Mouse (Mus musculus) adipocyte (in vitro differentiated cells): Measurements from ENCODE around the gene Gm9844.
"Not testable (repeated sequence)": the region's sequence is repeated elsewhere in the genome, so short reads cannot be mapped to it uniquely, and the experiment has no call there.

ENCODE experiments used
- DNase-seq: peaks from one replicate; pipeline ENCODE4 v3.0.0-alpha.2; 2016; ENCODE audit warnings: low spot score

Gm9844 gene

DNA sequence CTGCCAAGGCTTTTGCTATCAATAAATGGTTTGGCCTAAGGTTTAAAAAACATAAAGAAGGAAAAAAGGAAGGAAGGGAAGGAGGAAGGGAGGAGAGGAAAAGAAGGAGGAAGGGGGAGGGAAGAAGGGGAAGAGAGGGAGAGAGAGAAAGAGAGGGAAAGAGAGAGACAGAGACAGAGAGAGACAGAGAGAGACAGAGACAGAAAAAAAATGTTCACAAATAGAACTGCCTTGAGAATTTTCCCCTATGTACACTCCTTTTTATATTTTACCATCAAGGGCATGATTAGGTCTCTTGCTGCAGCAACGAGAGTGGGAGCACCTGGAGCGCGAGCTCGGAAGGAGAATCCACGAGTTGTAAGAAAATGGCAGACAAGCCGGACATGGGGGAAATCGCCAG, at the start of gene Gm9844:
TSS of gene Gm9844 (plus strand) at position 301 of the 400 bp plus-strand sequence.
- no peak for DNase-seq

DNA sequence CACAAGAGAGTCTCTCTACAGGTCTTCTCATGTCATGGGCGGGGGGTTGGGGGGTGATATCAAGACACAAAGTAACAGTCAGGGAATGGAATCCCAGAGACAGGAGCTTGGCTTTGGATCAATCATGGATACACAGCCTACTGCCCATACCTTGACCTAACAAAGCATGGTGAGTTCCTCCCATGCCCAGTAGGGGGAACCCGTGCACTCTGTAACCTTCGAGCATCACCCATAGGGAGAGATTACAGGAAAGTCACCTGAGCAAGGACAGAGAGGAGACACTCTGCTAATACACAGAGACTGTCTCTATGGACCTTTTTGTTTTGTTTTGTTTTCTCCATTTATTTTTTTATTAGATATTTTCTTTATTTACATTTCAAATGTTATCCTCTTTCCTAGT, 44.5 kb upstream of the Gm9844 start:
- peak; percentile 71 for DNase-seq

DNA sequence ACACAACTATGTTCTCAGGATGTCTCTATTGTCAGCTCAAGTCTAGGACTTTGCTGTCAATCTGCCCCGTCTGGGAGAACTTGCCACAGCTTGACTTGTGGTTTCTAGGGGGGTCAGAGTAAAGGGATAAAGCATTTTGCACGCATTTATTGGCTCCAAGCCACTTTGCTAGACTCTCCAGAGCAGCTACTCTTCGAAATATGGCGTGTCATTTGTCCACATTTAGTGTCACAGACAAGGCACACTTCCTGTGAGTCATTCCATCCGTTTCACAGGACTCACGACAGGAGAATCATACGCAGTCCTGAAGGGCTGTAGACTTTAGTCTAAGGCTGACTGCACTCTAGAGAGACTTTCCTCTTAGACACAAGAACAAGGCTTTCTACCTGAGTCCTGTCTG, 37.6 kb upstream of the Gm9844 start:
- no peak for DNase-seq

DNA sequence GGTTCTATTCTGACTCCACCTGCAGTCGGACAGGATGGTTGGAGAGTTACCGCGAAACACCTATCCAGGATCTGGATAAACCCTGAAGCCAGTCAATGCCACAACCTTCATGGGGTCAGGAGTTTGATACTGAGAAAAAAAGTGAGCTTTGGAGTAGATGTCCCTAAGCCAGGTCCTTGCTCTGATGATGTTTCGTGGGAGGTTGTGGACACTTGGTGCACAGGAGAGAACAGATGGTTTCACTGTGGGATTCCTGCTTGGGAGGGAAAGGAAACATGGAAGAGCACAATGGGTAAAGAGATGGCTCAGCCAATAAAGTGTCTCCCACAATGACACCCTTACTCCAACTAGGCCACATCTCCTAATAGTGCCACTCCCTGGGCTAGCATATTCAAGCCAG, 34.8 kb upstream of the Gm9844 start:
- DNase-seq = no peak

DNA sequence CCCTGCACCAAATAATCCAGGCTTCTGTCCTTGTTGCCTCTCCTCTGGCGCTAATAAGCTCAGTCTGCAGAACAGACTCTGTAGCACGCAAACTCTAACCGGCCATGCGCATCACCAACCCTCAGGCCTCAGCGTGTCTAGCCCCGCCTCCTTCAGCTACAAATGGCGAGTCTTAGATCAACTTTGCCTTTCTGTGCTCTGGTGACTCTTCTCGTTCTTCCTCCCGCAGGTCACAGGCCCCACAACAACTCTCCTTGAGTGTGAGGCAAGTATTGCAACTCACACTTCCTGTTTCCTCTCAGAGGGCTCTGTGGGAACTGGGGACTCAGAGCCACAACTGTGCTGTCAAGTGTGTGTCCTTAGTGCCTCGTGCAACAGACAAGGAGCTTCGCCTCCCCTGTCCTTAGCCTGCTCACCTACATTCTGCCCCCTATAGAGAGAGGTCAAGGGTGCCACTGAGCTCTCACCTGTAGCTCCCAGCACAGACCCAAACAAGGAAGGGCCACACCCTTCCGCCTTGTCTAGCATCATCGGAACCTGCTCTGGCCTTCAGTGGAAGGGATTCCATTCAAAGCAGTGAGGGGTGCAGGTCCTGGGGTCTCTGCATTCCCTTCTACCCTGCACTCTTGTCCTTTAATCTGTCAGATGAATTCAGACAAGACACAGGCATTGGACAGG, 23.1 kb upstream of the Gm9844 start:
- DNase-seq = not testable (repeated sequence)

DNA sequence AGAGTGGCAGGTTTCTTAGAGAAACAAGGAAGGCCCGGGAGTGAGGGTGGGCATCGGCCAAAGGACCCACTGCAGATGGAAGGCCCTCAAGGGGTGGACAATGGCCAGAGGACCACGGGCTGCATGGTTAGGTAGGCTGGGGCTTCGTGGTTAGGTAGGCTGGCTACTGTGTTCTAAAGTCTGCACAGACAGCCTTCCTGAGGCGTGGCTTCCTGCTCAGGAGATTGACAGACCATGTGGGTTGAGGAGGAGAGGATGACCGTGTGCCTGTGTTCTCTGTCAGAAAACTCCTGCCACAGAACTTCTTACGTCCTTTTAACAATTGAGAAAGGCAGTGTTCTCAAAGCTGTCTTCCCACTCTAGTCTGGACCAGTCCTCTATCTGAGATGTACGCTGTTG, 22.6 kb upstream of the Gm9844 start:
- no peak for DNase-seq

DNA sequence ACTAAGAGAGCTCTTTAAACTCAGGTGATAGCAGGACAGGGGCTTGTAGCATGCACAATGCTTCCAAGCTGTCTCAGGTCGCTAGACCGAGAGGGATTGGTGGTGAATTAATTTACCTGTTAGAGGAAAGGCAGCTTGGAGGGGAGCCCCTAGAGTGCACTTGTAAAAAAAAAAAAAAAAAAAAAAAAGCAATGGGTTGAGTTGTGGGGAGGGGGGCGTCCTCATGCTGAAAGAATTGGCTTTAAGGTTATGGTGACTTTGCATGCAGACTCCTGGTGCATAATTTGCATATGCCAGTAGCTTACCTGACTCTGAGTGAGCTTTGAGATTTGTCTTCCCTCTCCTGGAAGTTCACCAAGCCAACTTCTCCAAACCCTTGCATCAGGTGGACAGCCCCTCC, 21.7 kb upstream of the Gm9844 start:
- DNase-seq = no peak

DNA sequence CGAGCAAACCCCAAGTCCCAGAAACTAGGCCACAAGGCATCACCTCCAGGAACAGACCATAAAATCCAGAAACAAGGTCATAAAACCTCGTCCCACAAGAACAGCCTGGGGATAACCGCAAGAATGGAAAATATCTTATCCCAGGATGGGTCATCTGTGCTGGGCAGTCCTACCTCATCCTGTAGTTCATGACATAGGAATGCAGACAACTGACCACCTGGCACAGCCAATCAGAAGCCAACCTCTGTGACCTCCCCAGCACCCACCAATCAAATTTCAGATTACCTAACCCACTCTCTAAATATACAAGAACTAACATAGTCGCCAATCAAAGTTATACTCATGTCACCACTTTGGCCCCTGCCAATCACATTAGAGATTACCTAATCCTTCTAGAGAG, 21.0 kb upstream of the Gm9844 start:
- no peak for DNase-seq

DNA sequence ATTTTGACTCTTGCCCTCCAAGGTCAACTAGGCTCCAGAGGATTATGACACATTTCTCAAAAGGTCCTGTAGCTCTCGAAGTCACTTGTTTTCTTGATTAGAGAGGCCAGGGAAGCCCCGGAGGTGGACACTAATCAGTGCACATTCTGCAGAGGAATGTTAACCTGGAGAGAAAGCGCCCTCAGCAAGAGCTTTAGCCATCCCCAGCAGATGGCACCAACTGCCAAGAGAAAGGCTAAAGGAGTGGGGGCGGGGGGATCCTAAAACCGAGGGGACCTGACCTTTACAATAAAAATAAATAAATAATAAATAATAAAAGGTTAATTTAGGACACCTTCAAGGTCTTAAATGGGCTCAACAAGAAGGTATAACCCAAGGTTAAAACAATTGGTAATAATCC, 17.9 kb upstream of the Gm9844 start:
- DNase-seq = no peak

DNA sequence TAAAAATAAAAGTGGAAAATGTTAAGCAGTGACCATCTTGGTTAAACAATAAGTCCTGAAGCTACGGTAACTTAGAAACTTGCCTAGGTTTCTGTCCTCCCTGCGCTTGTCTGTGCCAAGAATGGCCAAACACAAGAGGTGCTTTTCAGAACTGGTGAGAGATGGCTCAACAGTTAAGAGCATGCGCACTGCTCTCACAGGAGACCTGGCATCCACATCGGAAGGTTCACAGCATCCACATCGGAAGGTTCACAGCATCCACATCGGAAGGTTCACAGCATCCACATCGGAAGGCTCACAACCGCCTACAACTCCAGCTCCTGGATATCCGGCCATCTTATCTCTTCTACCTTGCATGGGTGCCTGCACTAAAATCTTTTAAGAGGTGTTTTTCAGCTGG, 16.8 kb upstream of the Gm9844 start:
- DNase-seq = no peak

DNA sequence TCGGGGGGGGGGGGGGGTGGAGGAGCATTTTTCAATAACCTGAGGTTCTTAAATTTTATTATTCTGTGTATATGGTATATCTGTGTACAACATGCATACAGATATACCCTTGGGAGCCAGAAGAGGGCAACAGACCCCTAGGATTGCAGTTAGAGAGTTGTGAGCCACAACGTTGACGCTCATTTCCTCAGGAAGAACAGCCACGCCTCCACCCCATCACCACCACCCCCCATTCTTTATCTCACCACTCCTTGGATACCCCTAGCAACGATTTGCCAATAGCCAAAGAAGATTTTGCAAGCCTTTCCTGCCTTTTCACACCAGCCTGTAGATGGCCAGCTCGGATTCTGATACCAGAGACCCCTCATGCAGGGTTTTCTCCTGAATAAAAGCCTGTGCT, 16.3 kb upstream of the Gm9844 start:
- DNase-seq = no peak

DNA sequence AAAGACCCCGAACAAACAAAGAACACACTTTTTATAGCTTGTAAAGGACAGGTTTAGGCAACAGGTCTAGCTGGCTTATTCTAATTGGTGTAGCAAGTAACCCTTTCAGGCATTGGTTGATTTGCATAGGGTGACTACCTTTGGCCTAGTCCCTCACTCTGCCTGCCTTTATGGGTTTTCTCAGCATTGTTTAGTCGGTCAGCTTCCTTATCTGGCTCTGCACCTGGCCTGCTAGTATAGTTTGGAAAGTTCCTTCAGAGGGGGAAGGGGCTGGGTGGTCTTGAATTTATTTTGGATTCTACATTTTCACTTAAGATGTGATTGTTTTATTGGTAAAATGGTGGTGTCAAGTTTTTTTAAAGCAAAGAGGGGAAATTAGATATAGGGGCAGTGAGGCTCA, 15.4 kb upstream of the Gm9844 start:
- DNase-seq = not testable (repeated sequence)

DNA sequence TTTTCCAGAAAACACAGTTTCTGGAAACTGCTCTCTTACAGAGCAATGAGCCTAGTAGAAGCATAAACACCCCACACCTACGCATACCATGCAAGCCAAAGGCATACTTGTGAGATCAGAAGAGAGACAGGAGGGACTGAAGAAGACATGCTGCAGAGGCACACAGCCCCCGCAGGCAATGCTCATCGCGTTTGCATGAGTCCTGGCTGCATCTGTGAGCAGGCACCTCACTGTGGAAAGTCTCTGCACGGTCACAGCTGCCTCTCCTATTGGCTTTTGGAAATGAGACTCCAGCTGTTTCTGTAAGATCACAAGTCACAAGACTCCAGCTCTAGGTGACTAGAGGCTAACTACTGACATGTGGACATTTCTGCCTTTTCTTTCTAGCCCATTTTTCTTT, 11.9 kb upstream of the Gm9844 start:
- no peak for DNase-seq

DNA sequence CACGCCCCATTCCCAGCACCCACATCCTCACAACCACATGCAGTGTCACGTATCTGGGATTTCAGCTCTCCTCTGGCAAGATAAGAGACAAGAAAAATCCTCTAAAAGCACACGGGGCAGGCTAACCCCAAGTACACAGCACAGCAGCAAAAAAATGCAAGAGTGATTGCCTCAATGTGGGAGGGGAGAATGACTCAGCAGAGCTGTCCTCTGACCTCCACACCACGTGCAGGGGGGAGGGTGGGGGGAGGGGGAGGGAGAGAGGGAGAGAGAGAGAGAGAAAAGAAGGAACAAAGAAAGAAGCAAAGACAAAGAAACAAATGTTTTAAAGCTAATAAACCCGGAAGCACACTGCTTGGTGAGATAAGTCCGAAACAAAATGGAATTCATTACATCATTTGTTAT, 11.1 kb upstream of the Gm9844 start:
- peak; percentile 70 for DNase-seq

DNA sequence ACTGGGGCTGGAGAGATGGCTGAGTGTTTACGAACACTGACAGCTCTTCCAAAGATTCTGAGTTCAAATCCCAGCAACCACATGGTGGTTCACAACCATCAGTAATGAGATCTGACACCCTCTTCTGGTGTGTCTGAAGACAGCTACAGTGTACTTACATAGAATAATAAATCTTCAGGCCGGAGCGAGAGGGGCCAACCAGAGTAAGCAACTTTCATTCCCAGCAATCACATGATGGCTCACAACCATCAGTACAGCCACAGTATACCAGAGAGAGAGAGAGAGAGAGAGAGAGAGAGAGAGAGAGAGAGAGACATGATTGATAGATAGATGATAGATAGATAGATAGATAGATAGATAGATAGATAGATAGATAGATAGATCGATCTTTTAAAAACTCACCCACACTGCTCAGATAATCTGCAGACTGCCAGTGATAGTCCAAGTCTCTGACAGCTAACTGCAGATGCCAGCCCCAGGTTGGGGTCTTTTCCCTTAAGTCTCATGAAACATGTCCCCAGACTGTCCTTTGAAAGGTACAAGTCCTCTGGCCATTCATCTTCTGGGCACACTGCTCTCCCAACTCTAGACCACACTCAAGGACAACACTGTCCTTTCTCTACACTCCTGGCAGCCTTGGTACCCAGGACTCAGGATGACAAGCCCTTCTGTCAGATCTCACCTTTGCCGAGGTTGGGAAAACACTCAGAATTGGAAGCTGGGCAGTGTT, 10.3 kb upstream of the Gm9844 start:
- no peak for DNase-seq

DNA sequence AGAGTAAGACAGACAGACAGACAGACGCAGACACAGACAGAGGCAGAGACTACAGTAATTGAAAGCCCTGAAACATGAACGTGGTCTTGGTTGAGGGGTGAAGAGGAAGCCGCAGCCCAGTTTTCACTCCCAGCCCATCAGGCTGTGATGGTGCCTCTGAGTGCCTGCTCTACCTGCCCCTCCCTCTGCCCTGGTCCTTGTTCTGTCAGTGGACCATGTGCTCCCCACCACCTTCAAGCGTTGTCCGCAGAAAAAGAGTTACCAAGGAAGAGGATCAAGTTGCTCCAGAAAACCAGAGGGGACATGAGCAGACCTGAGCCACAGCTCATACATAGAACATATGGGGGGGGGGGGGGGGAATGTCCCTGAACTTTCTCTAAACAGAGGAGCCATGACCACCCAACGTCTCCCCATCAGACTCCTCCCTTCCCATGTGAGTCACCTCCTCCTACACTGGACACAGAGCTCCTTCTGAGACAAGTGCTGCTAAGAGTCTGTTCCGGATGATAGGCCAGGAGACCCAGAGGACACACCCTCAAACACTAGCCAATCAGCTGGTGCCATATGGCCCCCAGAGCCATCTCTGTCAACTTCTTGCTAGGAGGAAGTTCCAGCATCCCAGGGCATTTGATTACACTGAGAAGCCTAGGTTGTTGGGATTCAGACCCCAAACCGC, 9.3 kb upstream of the Gm9844 start:
- DNase-seq = no peak

DNA sequence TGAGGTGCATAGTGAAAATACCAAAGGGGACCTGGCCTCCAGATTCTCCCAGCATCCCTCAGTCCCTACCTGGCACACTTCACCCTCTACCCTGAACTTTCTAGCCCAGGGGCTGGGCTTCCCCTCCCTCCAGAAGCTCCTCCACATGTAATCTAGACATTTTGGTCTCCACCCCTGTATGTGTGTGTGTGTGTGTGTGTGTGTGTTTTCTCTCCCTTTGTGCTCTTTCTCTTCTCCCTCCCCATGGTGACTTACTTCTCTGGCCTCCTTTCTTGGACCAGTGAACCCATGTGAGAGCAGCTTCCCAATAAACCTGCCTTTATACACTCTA, 8.8 kb upstream of the Gm9844 start:
- DNase-seq = no peak

DNA sequence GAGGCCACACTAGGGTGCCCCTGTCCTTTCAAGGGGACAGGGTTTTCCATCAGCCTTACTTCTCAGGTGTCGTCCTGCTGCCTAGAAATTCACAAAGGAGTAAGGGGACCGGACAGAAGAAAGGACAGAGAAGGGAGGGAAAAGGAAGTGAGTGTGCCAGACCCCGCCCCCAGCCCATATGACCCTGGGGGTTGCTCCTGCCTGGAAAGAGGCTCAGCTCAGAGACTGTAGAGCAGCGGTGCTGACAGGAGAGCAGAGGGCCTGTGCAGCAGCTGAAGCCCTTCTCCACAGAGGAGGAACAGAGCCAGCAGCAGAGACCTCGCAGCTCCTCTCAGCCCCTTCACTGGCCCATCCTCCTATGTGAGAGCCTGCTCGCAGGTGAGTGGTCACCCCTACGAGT, 8.3 kb upstream of the Gm9844 start:
- no peak for DNase-seq

DNA sequence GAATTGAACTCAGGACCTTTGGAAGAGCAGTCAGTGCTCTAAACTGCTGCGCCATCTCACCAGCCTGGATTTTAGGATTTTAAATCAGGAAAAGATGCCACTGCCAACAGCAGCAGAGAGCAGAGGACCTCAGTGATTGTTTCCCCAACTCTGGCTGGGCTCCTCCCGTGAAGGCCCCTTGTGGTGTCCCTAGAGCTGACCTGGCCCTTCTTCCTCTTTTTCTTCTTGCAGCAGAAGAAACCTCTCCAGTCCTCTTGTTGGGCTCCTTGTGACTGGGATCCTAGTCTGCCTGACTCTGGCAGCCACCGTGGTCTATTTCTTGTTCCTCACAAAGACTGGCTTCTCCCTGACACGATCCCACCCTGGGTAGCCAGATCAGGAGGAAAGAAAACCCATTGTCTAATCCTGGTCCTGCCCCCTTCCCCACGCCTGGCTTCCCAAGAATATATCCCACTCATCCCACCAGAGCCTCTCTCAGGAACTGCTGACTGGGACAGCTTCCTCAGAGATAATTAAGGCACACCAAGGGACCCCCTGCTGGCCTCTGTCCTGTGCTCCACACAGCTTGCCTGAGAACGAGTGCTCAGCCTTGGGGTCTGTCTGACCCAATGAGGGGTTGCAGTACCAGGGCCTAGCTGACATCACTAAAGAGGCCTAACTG, 5.4 kb upstream of the Gm9844 start:
- DNase-seq = no peak

DNA sequence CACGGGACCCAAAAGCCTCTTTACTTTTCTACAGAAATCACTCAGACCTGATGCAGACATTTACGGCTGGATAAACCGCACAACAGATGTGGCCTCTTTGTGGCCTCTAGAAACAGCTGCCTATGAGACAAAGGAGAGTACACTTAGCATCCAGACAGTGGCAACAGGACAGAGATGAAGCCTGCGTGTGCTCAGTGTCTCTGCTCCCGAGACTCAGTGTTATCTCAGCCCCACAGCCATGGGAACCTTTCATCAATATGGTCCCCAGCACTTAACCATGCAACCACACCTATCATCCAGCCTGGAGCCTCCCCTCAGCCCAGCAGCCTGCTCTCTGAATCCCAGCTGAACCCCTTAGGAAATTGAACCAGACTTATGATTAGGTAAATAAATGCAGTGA, 2.8 kb upstream of the Gm9844 start:
- DNase-seq = no peak

DNA sequence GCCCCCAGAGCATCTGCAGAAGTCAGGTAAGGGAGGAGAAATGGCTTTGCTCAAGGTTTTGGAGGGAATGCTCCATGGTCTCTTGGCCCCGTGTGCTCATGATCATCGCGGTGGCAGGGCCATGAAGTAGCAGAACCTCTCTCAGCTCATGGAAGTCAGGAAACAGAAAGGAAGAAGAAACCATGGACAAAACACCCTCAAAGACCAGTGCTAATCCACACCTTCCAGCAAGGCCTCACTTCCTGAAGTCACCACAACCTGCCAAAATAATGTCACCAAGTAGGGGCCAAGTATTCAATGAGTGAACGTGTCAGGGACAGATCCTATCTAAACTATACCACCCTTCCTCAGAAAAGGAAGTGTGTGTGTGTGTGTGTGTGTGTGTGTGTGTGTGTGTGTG, 840 bp downstream of the Gm9844 start:
- no peak for DNase-seq

DNA sequence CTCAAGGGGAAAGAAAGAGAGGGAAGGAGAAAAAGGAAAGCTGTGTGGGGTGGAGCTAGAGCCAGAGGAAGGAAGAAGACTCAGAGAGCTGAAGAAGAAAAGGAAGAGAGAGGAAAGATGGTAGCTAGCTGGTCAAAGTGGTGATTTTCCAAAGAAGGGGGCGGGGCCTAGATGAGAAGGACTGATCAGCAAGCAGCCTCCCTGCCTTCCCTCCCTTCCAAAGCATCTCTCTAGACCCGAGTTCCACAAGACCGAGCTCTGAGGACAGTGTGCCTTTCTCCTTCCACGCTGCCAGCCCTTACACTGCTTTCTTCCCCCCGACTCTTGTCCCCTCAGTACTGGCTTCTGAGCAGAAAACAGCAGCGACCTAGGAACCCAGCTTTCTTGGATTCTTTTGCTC, 2.1 kb downstream of the Gm9844 start:
- DNase-seq = no peak

DNA sequence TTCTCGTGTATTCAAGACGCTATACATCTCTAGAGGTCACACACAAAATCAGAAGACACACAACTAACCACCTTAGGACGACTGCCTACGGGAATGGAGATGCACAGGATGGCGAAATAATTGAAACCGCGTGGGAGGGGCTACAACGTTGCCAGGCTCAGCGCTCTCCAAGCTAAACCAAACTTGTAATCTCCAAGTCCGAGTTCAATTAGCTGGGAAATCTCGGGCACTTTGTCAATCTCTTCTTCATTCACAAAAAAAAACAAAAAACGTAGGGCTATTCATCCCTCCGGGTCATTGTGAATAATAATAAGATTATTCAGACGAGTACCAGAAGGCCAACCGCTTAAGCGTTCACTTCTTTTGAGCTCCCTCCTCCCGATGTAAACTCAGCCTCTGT, 7.1 kb downstream of the Gm9844 start:
- DNase-seq = no peak
